Mouse (Mus musculus) brown adipose tissue, adult 24 weeks (tissue): ENCODE data around the gene Ctbp2. TPM values are rescaled to one million over a fixed set of nuclear protein-coding genes. Genes with fewer than 3 reads are reported as not detected.

Experiments used
- H3K27ac ChIP-seq: fragments of 200-500 bp; replicated peaks from 2 replicates; pipeline ENCODE4 v1.5.1; 2012; ENCODE audit warnings: low read depth, mild to moderate bottlenecking, low read length
- H3K4me1 ChIP-seq: fragments of 200-500 bp; 2 replicates; pipeline ENCODE4 v1.6.1; 2012; ENCODE audit warnings: low read length, mixed read lengths; ENCODE audit not compliant: control insufficient read depth, insufficient read depth, insufficient read length
- H3K4me3 ChIP-seq: fragments of 200-500 bp; 2 replicates; pipeline ENCODE4 v1.5.1; 2012; ENCODE audit warnings: low read depth, mild to moderate bottlenecking, low read length, moderate library complexity; ENCODE audit not compliant: insufficient read depth
- polyA plus RNA-seq: library from polyadenylated mRNA; stranded (reverse); fragments of >200 nt; gene quantifications from 2 replicates; pipeline ENCODE4 v1.2.4, GENCODE M21; 2012; ENCODE audit not compliant: missing spikeins, insufficient read depth, insufficient read length

Ctbp2 gene
- polyA plus RNA-seq, 1 experiment, result 21.0 TPM

GRCm38 (mm10) chr7:132949968-132950367 lies 174.2 kb downstream of the Ctbp2 start:
- Histone ChIP-seq H3K4me3 (no peak overlapping the region), H3K27ac (no peak overlapping the region)

GRCm38 (mm10) chr7:132940569-132940968 lies 183.6 kb downstream of the Ctbp2 start:
- Histone ChIP-seq H3K4me1 (peaks cover 2% of the 10 kb centered on the region; the same call in 1 of the 2 replicates), H3K27ac (no peak overlapping the region), H3K4me3 (no peak overlapping the region)

More at GRCm38 (mm10) chr7:132949968-132950367, 174.2 kb downstream of the Ctbp2 start:
- no peaks in the 10 kb centered on the region; the same call in 1 of the 2 replicates for H3K4me1 ChIP-seq

GRCm38 (mm10) chr7:132939118-132939517 lies 185.0 kb downstream of the Ctbp2 start:
- H3K4me1 ChIP-seq, result peaks cover 2% of the 10 kb centered on the region; the same call in 1 of the 2 replicates
- H3K4me3 ChIP-seq, result no peak overlapping the region
- no peak overlapping the region for H3K27ac ChIP-seq

Other genes starting within 250 kb of the Ctbp2 start
- gene Zranb1, start 193.2 kb downstream of the Ctbp2 start, polyA plus RNA-seq, result 11.4 and 13.0 TPM in 2 replicates
- 6.1 and 12.0 TPM in 2 replicates for gene Fgfr2, start 1.0 kb downstream of the Ctbp2 start, polyA plus RNA-seq